Mouse (Mus musculus): ENCODE results near the gene Ddx23. TPM values are rescaled to one million over a fixed set of nuclear protein-coding genes. Genes with fewer than 3 reads are reported as not detected.

Ddx23 gene
- total and polyA plus RNA-seq, 2 experiments from 2014 or later, result 12.9 to 25.1 TPM

- no peak overlapping the region for H3K27ac ChIP-seq (ENCODE audit: low read depth)
- ATAC-seq (ENCODE audit: insufficient read depth, low read depth) (peak; percentile 87), DNase-seq (ENCODE audit: low spot score) (peak; percentile 73)
- H3K4me3 ChIP-seq (ENCODE audit: low read depth, low read length), result peak overlapping the region; percentile 30; the same call in 1 of the 2 replicates
- H3K4me2 ChIP-seq (ENCODE audit: low read depth, low read length), result peak overlapping the region; percentile 54
- TF ChIP-seq CTCF (IDR thresholded peaks at IDR 0.05; ENCODE audit: low read depth), result peak; percentile 93
- no peak for TF ChIP-seq EP300 (IDR thresholded peaks at IDR 0.05; ENCODE audit: low read depth)
- peaks cover 30% of the 10 kb centered on the region for H3K27me3 ChIP-seq (ENCODE audit: control insufficient read depth, insufficient read depth, low read length)
- H3K9ac ChIP-seq (replicated peaks; ENCODE audit: low read depth, low read length), result no peak overlapping the region
- no peaks in the 10 kb centered on the region for H3K4me1 ChIP-seq (ENCODE audit: control insufficient read depth, insufficient read depth)
- H3K36me3 ChIP-seq (replicated peaks; ENCODE audit: control insufficient read depth, insufficient read depth, low read length), result no peaks in the 10 kb centered on the region
- no peaks in the 10 kb centered on the region for H3K9me3 ChIP-seq (replicated peaks; ENCODE audit: control insufficient read depth, low read length)
- 5% methylated on average over 40 of the region's 40 CpGs for WGBS
These were observed 36.8 kb upstream of the Ddx23 start for GRCm38 (mm10) chr15:98699190-98700105.

GRCm38 (mm10) chr15:98696216-98696615 is 33.5 kb upstream of the Ddx23 start:
- 55% methylated on average over 8 of the region's 8 CpGs for WGBS
- H3K27me3 ChIP-seq (ENCODE audit: control insufficient read depth, insufficient read depth, low read length), result peaks cover 16% of the 10 kb centered on the region

GRCm38 (mm10) chr15:98695726-98696125 is 33.0 kb upstream of the Ddx23 start:
- DNase-seq (ENCODE audit: low spot score), result no peak
- H3K4me1 ChIP-seq (ENCODE audit: control insufficient read depth, insufficient read depth), result peaks cover 18% of the 10 kb centered on the region; the same call in 1 of the 2 replicates
- no peak overlapping the region for H3K9ac ChIP-seq (replicated peaks; ENCODE audit: low read depth, low read length)
- peaks cover 11% of the 10 kb centered on the region for H3K27me3 ChIP-seq (ENCODE audit: control insufficient read depth, insufficient read depth, low read length)
- no peak overlapping the region for H3K27ac ChIP-seq (ENCODE audit: low read depth)
- no peaks in the 10 kb centered on the region for H3K36me3 ChIP-seq (replicated peaks; ENCODE audit: control insufficient read depth, insufficient read depth, low read length)
- no peak overlapping the region for H3K4me2 ChIP-seq (ENCODE audit: low read depth, low read length)
- no peak overlapping the region for H3K4me3 ChIP-seq (ENCODE audit: low read depth, low read length)
- ATAC-seq (ENCODE audit: insufficient read depth, low read depth), result no peak
- H3K9me3 ChIP-seq (replicated peaks; ENCODE audit: control insufficient read depth, low read length), result no peaks in the 10 kb centered on the region
- 42% methylated on average over 9 of the region's 9 CpGs for WGBS
- TF ChIP-seq EP300 (IDR thresholded peaks at IDR 0.05; ENCODE audit: low read depth), result no peak
- no peak for TF ChIP-seq CTCF (IDR thresholded peaks at IDR 0.05; ENCODE audit: low read depth)

More at GRCm38 (mm10) chr15:98696216-98696615, 33.5 kb upstream of the Ddx23 start:
- no peak overlapping the region for H3K4me3 ChIP-seq (ENCODE audit: low read depth, low read length)
- no peak overlapping the region for H3K27ac ChIP-seq (ENCODE audit: low read depth)
- H3K9me3 ChIP-seq (replicated peaks; ENCODE audit: control insufficient read depth, low read length), result no peaks in the 10 kb centered on the region
- DNase-seq (ENCODE audit: low spot score) (no peak), ATAC-seq (ENCODE audit: insufficient read depth, low read depth) (no peak)
- no peak for TF ChIP-seq EP300 (IDR thresholded peaks at IDR 0.05; ENCODE audit: low read depth)
- TF ChIP-seq CTCF (IDR thresholded peaks at IDR 0.05; ENCODE audit: low read depth), result no peak
- no peaks in the 10 kb centered on the region for H3K36me3 ChIP-seq (replicated peaks; ENCODE audit: control insufficient read depth, insufficient read depth, low read length)
- no peak overlapping the region for H3K4me2 ChIP-seq (ENCODE audit: low read depth, low read length)
- H3K9ac ChIP-seq (replicated peaks; ENCODE audit: low read depth, low read length), result no peak overlapping the region
- H3K4me1 ChIP-seq (ENCODE audit: control insufficient read depth, insufficient read depth), result peaks cover 13% of the 10 kb centered on the region; the same call in 1 of the 2 replicates

GRCm38 (mm10) chr15:98692171-98692715 is 29.5 kb upstream of the Ddx23 start:
- WGBS, result 7% methylated on average over 11 of the region's 11 CpGs
- Histone ChIP-seq H3K27me3 (ENCODE audit: control insufficient read depth, insufficient read depth, low read length) (no peaks in the 10 kb centered on the region), H3K4me2 (ENCODE audit: low read depth, low read length) (no peak overlapping the region; the same call in 1 of the 2 replicates), H3K9ac (replicated peaks; ENCODE audit: low read depth, low read length) (no peak overlapping the region), H3K27ac (ENCODE audit: low read depth) (peak overlapping the region; percentile 72), H3K9me3 (replicated peaks; ENCODE audit: control insufficient read depth, low read length) (no peaks in the 10 kb centered on the region), H3K36me3 (replicated peaks; ENCODE audit: control insufficient read depth, insufficient read depth, low read length) (no peaks in the 10 kb centered on the region), H3K4me3 (ENCODE audit: low read depth, low read length) (no peak overlapping the region), H3K4me1 (ENCODE audit: control insufficient read depth, insufficient read depth) (peaks cover 19% of the 10 kb centered on the region; the same call in 1 of the 2 replicates)
- TF ChIP-seq CTCF (IDR thresholded peaks at IDR 0.05; ENCODE audit: low read depth), result no peak
- no peak for TF ChIP-seq EP300 (IDR thresholded peaks at IDR 0.05; ENCODE audit: low read depth)
- DNase-seq (ENCODE audit: low spot score) (peak; percentile 88), ATAC-seq (ENCODE audit: insufficient read depth, low read depth) (peak; percentile 78)

GRCm38 (mm10) chr15:98691486-98692147 is 28.9 kb upstream of the Ddx23 start:
- Histone ChIP-seq H3K27ac (ENCODE audit: low read depth) (peak overlapping the region; percentile 72), H3K36me3 (replicated peaks; ENCODE audit: control insufficient read depth, insufficient read depth, low read length) (no peaks in the 10 kb centered on the region), H3K4me2 (ENCODE audit: low read depth, low read length) (no peak overlapping the region; the same call in 1 of the 2 replicates), H3K27me3 (ENCODE audit: control insufficient read depth, insufficient read depth, low read length) (no peaks in the 10 kb centered on the region), H3K9me3 (replicated peaks; ENCODE audit: control insufficient read depth, low read length) (no peaks in the 10 kb centered on the region), H3K9ac (replicated peaks; ENCODE audit: low read depth, low read length) (no peak overlapping the region), H3K4me1 (ENCODE audit: control insufficient read depth, insufficient read depth) (peaks cover 19% of the 10 kb centered on the region; the same call in 1 of the 2 replicates), H3K4me3 (ENCODE audit: low read depth, low read length) (no peak overlapping the region)
- DNase-seq (ENCODE audit: low spot score), result no peak
- TF ChIP-seq EP300 (IDR thresholded peaks at IDR 0.05; ENCODE audit: low read depth) (no peak), CTCF (IDR thresholded peaks at IDR 0.05; ENCODE audit: low read depth) (no peak)
- no peak; the same call in 1 of the 2 replicates for ATAC-seq (ENCODE audit: insufficient read depth, low read depth)
- 61% methylated on average over 7 of the region's 7 CpGs for WGBS

All from heart, postnatal 0 days (tissue).